In genomic region chr3:83689068-83689976, GRCm38 (mm10) we compare ENCODE assay signal across 17 mouse cellular contexts.
DNase-seq lines count a peak whose midpoint lies in the region; ATAC-seq and TF ChIP-seq lines count a peak whose summit lies in the region.
"Had no signal": no experiment of that assay in that cellular context is flagged by ENCODE, and none has a peak within 500 bp of the region (broad histone marks: within the 10 kb centered on the region; RNA-seq: fewer than 3 reads in every experiment).

No protein-coding gene starts in this region.

- no peaks in the 10 kb centered on the region for H3K4me1 ChIP-seq in hindbrain, embryonic 11.5 days (replicated peaks; ENCODE audit: control insufficient read depth, insufficient read depth, low read length)
- H3K4me1 ChIP-seq in hindbrain, embryonic 14.5 days (replicated peaks; ENCODE audit: control insufficient read depth, insufficient read depth, low read length): no peaks in the 10 kb centered on the region
- no peaks in the 10 kb centered on the region for H3K4me1 ChIP-seq in lung, postnatal 0 days (ENCODE audit: insufficient read depth, low read depth, low read length)
- H3K4me1 ChIP-seq in limb, embryonic 12.5 days (replicated peaks): 0 out of 2 replicates have a peak, but pooled peaks cover 9% of the 10 kb centered on the region
- H3K4me1 ChIP-seq: forebrain, embryonic 12.5 days; heart, embryonic 15.5 days; intestine, embryonic 15.5 days; liver, embryonic 13.5 days; neural tube, embryonic 13.5 days; stomach, embryonic 15.5 days had no signal

- H3K9me3 ChIP-seq in hindbrain, embryonic 11.5 days (ENCODE audit: control insufficient read depth, low read length): no peaks in the 10 kb centered on the region
- H3K9me3 ChIP-seq in hindbrain, embryonic 14.5 days (ENCODE audit: control insufficient read depth, low read length): no peaks in the 10 kb centered on the region
- no peaks in the 10 kb centered on the region for H3K9me3 ChIP-seq in lung, postnatal 0 days (ENCODE audit: low read length)
- no peaks in the 10 kb centered on the region for H3K9me3 ChIP-seq in limb, embryonic 12.5 days
- H3K9me3 ChIP-seq: forebrain, embryonic 12.5 days; heart, embryonic 15.5 days; intestine, embryonic 15.5 days; liver, embryonic 13.5 days; neural tube, embryonic 13.5 days; stomach, embryonic 15.5 days had no signal

- H3K9ac ChIP-seq in hindbrain, embryonic 11.5 days (ENCODE audit: low read depth, low read length): no peak overlapping the region
- no peak overlapping the region for H3K9ac ChIP-seq in hindbrain, embryonic 14.5 days
- H3K9ac ChIP-seq in lung, postnatal 0 days (replicated peaks; ENCODE audit: low read depth): no peak overlapping the region
- H3K9ac ChIP-seq in limb, embryonic 12.5 days (replicated peaks): no peak overlapping the region
- H3K9ac ChIP-seq: forebrain, embryonic 12.5 days; heart, embryonic 15.5 days; intestine, embryonic 15.5 days; liver, embryonic 13.5 days; neural tube, embryonic 13.5 days; stomach, embryonic 15.5 days had no signal

- H3K4me2 ChIP-seq in hindbrain, embryonic 11.5 days (replicated peaks; ENCODE audit: low read depth, low read length): no peak overlapping the region
- no peak overlapping the region for H3K4me2 ChIP-seq in hindbrain, embryonic 14.5 days (replicated peaks)
- no peak overlapping the region for H3K4me2 ChIP-seq in lung, postnatal 0 days (replicated peaks; ENCODE audit: low read depth, low read length)
- no peak overlapping the region for H3K4me2 ChIP-seq in limb, embryonic 12.5 days
- H3K4me2 ChIP-seq: forebrain, embryonic 12.5 days; heart, embryonic 15.5 days; intestine, embryonic 15.5 days; liver, embryonic 13.5 days; neural tube, embryonic 13.5 days; stomach, embryonic 15.5 days had no signal

- peak; percentile 60; the same call in 1 of the 2 replicates for ATAC-seq in hindbrain, embryonic 11.5 days (ENCODE audit: low FRiP score)
- no peak for ATAC-seq in hindbrain, embryonic 14.5 days (ENCODE audit: low FRiP score)
- peak; percentile 62 for ATAC-seq in lung, postnatal 0 days
- ATAC-seq in limb, embryonic 12.5 days (ENCODE audit: insufficient number of reproducible peaks, insufficient read depth, low FRiP score, low TSS enrichment, low read depth): peak; percentile 31; the same call in 1 of the 2 replicates
- no peak for ATAC-seq in erythroblast, adult 5-6 weeks (replicated peaks; ENCODE audit: low FRiP score, poor library complexity, severe bottlenecking)
- ATAC-seq: intestine, embryonic 15.5 days had no signal

- peak; percentile 13 for DNase-seq in hindbrain, embryonic 11.5 days (ENCODE audit: low spot score)
- DNase-seq in hindbrain, embryonic 14.5 days (ENCODE audit: low spot score): no peak
- peak; percentile 40 for DNase-seq in lung, postnatal 0 days (ENCODE audit: low spot score)
- DNase-seq in lung, postnatal 25 days (ENCODE audit: low spot score): no peak
- DNase-seq in adrenal gland, postnatal 36 days: peak; percentile 70 to 74
- DNase-seq in urinary bladder, postnatal 14 days (ENCODE audit: low spot score): no peak
- DNase-seq: cerebellum, postnatal 14 days; kidney, postnatal 10 days; liver, embryonic 13.5 days; lung, postnatal 10 days had no signal

- H3K36me3 ChIP-seq in hindbrain, embryonic 11.5 days (ENCODE audit: control insufficient read depth, insufficient read depth, low read length): no peaks in the 10 kb centered on the region
- H3K36me3 ChIP-seq in hindbrain, embryonic 14.5 days (replicated peaks; ENCODE audit: control insufficient read depth, insufficient read depth): no peaks in the 10 kb centered on the region
- H3K36me3 ChIP-seq in lung, postnatal 0 days (ENCODE audit: insufficient read depth, low read length): no peaks in the 10 kb centered on the region
- H3K36me3 ChIP-seq in limb, embryonic 12.5 days: no peaks in the 10 kb centered on the region
- H3K36me3 ChIP-seq: forebrain, embryonic 12.5 days; heart, embryonic 15.5 days; intestine, embryonic 15.5 days; liver, embryonic 13.5 days; neural tube, embryonic 13.5 days; stomach, embryonic 15.5 days had no signal

- no peak overlapping the region for H3K4me3 ChIP-seq in hindbrain, embryonic 11.5 days (ENCODE audit: low read depth, low read length)
- no peak overlapping the region for H3K4me3 ChIP-seq in hindbrain, embryonic 14.5 days (replicated peaks; ENCODE audit: low read length)
- no peak overlapping the region for H3K4me3 ChIP-seq in lung, postnatal 0 days (ENCODE audit: low read depth, low read length)
- H3K4me3 ChIP-seq in limb, embryonic 12.5 days (replicated peaks): no peak overlapping the region
- H3K4me3 ChIP-seq: forebrain, embryonic 12.5 days; heart, embryonic 15.5 days; intestine, embryonic 15.5 days; liver, embryonic 13.5 days; neural tube, embryonic 13.5 days; stomach, embryonic 15.5 days had no signal

- TF ChIP-seq CTCF in lung, postnatal 0 days (IDR thresholded peaks at IDR 0.05): no peak

- whole genome bisulfite sequencing in hindbrain, embryonic 11.5 days: 73% methylated on average over 12 of the region's 12 CpGs
- 71% methylated on average over 12 of the region's 12 CpGs for WGBS in hindbrain, embryonic 14.5 days
- WGBS in lung, postnatal 0 days: 48% methylated on average over 12 of the region's 12 CpGs
- WGBS in limb, embryonic 12.5 days: 56% methylated on average over 12 of the region's 12 CpGs

- no peak overlapping the region for H3K27ac ChIP-seq in hindbrain, embryonic 11.5 days (ENCODE audit: low read depth, low read length)
- H3K27ac ChIP-seq in hindbrain, embryonic 14.5 days: no peak overlapping the region
- H3K27ac ChIP-seq in lung, postnatal 0 days (ENCODE audit: low read length): no peak overlapping the region
- 0 out of 2 replicates have a peak overlapping the region, but pooled peaks have one; percentile 20 for H3K27ac ChIP-seq in limb, embryonic 12.5 days
- H3K27ac ChIP-seq: forebrain, embryonic 12.5 days; heart, embryonic 15.5 days; intestine, embryonic 15.5 days; liver, embryonic 13.5 days; neural tube, embryonic 13.5 days; stomach, embryonic 15.5 days had no signal

- no peaks in the 10 kb centered on the region for H3K27me3 ChIP-seq in hindbrain, embryonic 11.5 days (ENCODE audit: control insufficient read depth, insufficient read depth, low read length)
- no peaks in the 10 kb centered on the region for H3K27me3 ChIP-seq in hindbrain, embryonic 14.5 days (ENCODE audit: control insufficient read depth, insufficient read depth, low read length)
- no peaks in the 10 kb centered on the region for H3K27me3 ChIP-seq in lung, postnatal 0 days (replicated peaks; ENCODE audit: insufficient read depth, low read length)
- no peaks in the 10 kb centered on the region; the same call in 1 of the 2 replicates for H3K27me3 ChIP-seq in limb, embryonic 12.5 days
- H3K27me3 ChIP-seq: forebrain, embryonic 12.5 days; heart, embryonic 15.5 days; intestine, embryonic 15.5 days; liver, embryonic 13.5 days; neural tube, embryonic 13.5 days; stomach, embryonic 15.5 days had no signal

- no peak for TF ChIP-seq EP300 in lung, postnatal 0 days (IDR thresholded peaks at IDR 0.05)

Comparison
In these comparisons a context has a peak if more than half of its experiments do, and no peak if none do; other contexts are left out.
1. ATAC-seq: peak in hindbrain, embryonic 11.5 days (single experiment), lung, postnatal 0 days (single experiment) and limb, embryonic 12.5 days (single experiment); none in hindbrain, embryonic 14.5 days (single experiment) and erythroblast, adult 5-6 weeks (single experiment).
2. DNase-seq: peak in hindbrain, embryonic 11.5 days (single experiment), lung, postnatal 0 days (single experiment) and adrenal gland, postnatal 36 days (2 of 2); none in hindbrain, embryonic 14.5 days (single experiment), lung, postnatal 25 days (single experiment) and urinary bladder, postnatal 14 days (single experiment).